Mouse (Mus musculus) megakaryocyte, embryonic 14.5 days (primary cell): Measurements from ENCODE around the gene Oasl1. TPM values are rescaled to one million over a fixed set of nuclear protein-coding genes. Genes with fewer than 3 reads are reported as not detected.
"Not testable (repeated sequence)": the region's sequence is repeated elsewhere in the genome, so short reads cannot be mapped to it uniquely, and the experiment has no call there.

Experiments used
- H3K27me3 ChIP-seq: replicated peaks from 2 replicates; pipeline ENCODE3; 2012; ENCODE audit warnings: inconsistent platforms
- H3K36me3 ChIP-seq: replicated peaks from 2 replicates; pipeline ENCODE3; 2012; ENCODE audit warnings: low read length, inconsistent platforms, mixed read lengths
- H3K4me1 ChIP-seq: 2 replicates; pipeline ENCODE4 v1.6.1; 2012; ENCODE audit warnings: inconsistent platforms
- H3K4me3 ChIP-seq: replicated peaks from 2 replicates; pipeline ENCODE3; 2012; ENCODE audit warnings: moderate library complexity, mild to moderate bottlenecking, inconsistent platforms
- H3K9me3 ChIP-seq: 2 replicates; pipeline ENCODE4 v1.6.1; 2012; ENCODE audit warnings: inconsistent platforms
- FLI1 ChIP-seq: IDR thresholded peaks from 2 replicates; pipeline ENCODE4 v1.6.1; 2012; ENCODE audit warnings: low read length, inconsistent platforms, mixed read lengths
- GATA1 ChIP-seq: IDR thresholded peaks from 3 replicates; pipeline ENCODE4 v1.6.1; 2012; ENCODE audit warnings: mixed read lengths, low read length, inconsistent platforms, borderline replicate concordance
- polyA plus RNA-seq: library from polyadenylated mRNA; stranded (reverse); fragments of >175 nt; gene quantifications from 2 replicates; pipeline ENCODE4 v1.2.3, GENCODE M21; 2012; ENCODE audit warnings: low replicate concordance; ENCODE audit not compliant: insufficient read depth

Gene Oasl1
- polyA plus RNA-seq: 6.4 TPM in 1 of 2 replicates, not detected in the other

- no peak for TF ChIP-seq GATA1
- no peak for TF ChIP-seq FLI1
- Histone ChIP-seq H3K9me3 (peaks cover 2% of the 10 kb centered on the region; the same call in 1 of the 2 replicates), H3K27me3 (peaks cover 41% of the 10 kb centered on the region), H3K36me3 (no peaks in the 10 kb centered on the region), H3K4me1 (peaks cover 18% of the 10 kb centered on the region), H3K4me3 (peak within 1 kb of the TSS; percentile 85)
These were observed at the start of gene Oasl1 for GRCm38 (mm10) chr5:114922998-114923473. Gene Oasl1 (plus strand): TSS chr5:114923240.

GRCm38 (mm10) chr5:114875858-114876257 lies 47.2 kb upstream of the Oasl1 start:
- H3K36me3 ChIP-seq: no peaks in the 10 kb centered on the region
- no peaks in the 10 kb centered on the region for H3K9me3 ChIP-seq
- peaks cover 65% of the 10 kb centered on the region for H3K27me3 ChIP-seq
- no peak for TF ChIP-seq FLI1
- TF ChIP-seq GATA1: no peak
- no peak overlapping the region for H3K4me3 ChIP-seq
- peaks cover 5% of the 10 kb centered on the region; the same call in 1 of the 2 replicates for H3K4me1 ChIP-seq

- Histone ChIP-seq H3K4me1 (peaks cover 5% of the 10 kb centered on the region; the same call in 1 of the 2 replicates), H3K27me3 (peaks cover 64% of the 10 kb centered on the region), H3K9me3 (no peaks in the 10 kb centered on the region), H3K36me3 (no peaks in the 10 kb centered on the region), H3K4me3 (no peak overlapping the region)
- no peak for TF ChIP-seq GATA1
These were observed 46.7 kb upstream of the Oasl1 start for GRCm38 (mm10) chr5:114876331-114876730.

GRCm38 (mm10) chr5:114877487-114877886 lies 45.6 kb upstream of the Oasl1 start:
- H3K36me3 ChIP-seq: no peaks in the 10 kb centered on the region
- H3K4me3 ChIP-seq: no peak overlapping the region
- peaks cover 5% of the 10 kb centered on the region; the same call in 1 of the 2 replicates for H3K4me1 ChIP-seq
- TF ChIP-seq FLI1 (no peak), GATA1 (no peak)
- peaks cover 62% of the 10 kb centered on the region for H3K27me3 ChIP-seq
- H3K9me3 ChIP-seq: no peaks in the 10 kb centered on the region

GRCm38 (mm10) chr5:114879399-114879798 lies 43.6 kb upstream of the Oasl1 start:
- no peak for TF ChIP-seq FLI1
- TF ChIP-seq GATA1: no peak
- Histone ChIP-seq H3K36me3 (no peaks in the 10 kb centered on the region), H3K27me3 (peaks cover 53% of the 10 kb centered on the region), H3K4me1 (peaks cover 5% of the 10 kb centered on the region; the same call in 1 of the 2 replicates), H3K4me3 (no peak overlapping the region), H3K9me3 (no peaks in the 10 kb centered on the region)

GRCm38 (mm10) chr5:114882319-114882718 lies 40.7 kb upstream of the Oasl1 start:
- not testable (repeated sequence) for H3K36me3 ChIP-seq, H3K4me1 ChIP-seq, H3K9me3 ChIP-seq, H3K4me3 ChIP-seq
- H3K27me3 ChIP-seq: peaks cover 32% of the 10 kb centered on the region

- peaks cover 3% of the 10 kb centered on the region; the same call in 1 of the 2 replicates for H3K4me1 ChIP-seq
- TF ChIP-seq FLI1 (no peak), GATA1 (no peak)
- H3K9me3 ChIP-seq: peaks cover 3% of the 10 kb centered on the region; the same call in 1 of the 2 replicates
- no peaks in the 10 kb centered on the region for H3K36me3 ChIP-seq
- no peak overlapping the region for H3K4me3 ChIP-seq
- peaks cover 27% of the 10 kb centered on the region for H3K27me3 ChIP-seq
These were observed 40.0 kb upstream of the Oasl1 start for GRCm38 (mm10) chr5:114883022-114883421.

- Histone ChIP-seq H3K4me3 (no peak overlapping the region), H3K36me3 (no peaks in the 10 kb centered on the region), H3K9me3 (peaks cover 16% of the 10 kb centered on the region; the same call in 1 of the 2 replicates), H3K4me1 (peaks cover 3% of the 10 kb centered on the region; the same call in 1 of the 2 replicates), H3K27me3 (peaks cover 21% of the 10 kb centered on the region)
- TF ChIP-seq FLI1 (no peak), GATA1 (no peak)
These were observed 36.2 kb upstream of the Oasl1 start for GRCm38 (mm10) chr5:114886801-114887200.

GRCm38 (mm10) chr5:114888995-114889394 lies 34.0 kb upstream of the Oasl1 start:
- Histone ChIP-seq H3K9me3 (peaks cover 16% of the 10 kb centered on the region; the same call in 1 of the 2 replicates), H3K27me3 (peaks cover 13% of the 10 kb centered on the region)

GRCm38 (mm10) chr5:114895542-114895941 lies 27.5 kb upstream of the Oasl1 start:
- Histone ChIP-seq H3K9me3 (no peaks in the 10 kb centered on the region), H3K4me1 (peaks cover 18% of the 10 kb centered on the region), H3K4me3 (no peak overlapping the region), H3K27me3 (peaks cover 12% of the 10 kb centered on the region), H3K36me3 (no peaks in the 10 kb centered on the region)
- TF ChIP-seq FLI1: no peak
- TF ChIP-seq GATA1: no peak

More at GRCm38 (mm10) chr5:114888995-114889394, 34.0 kb upstream of the Oasl1 start:
- Histone ChIP-seq H3K36me3 (no peaks in the 10 kb centered on the region), H3K4me1 (peaks cover 3% of the 10 kb centered on the region; the same call in 1 of the 2 replicates), H3K4me3 (no peak overlapping the region)
- no peak for TF ChIP-seq GATA1
- TF ChIP-seq FLI1: no peak
